Mouse (Mus musculus) ES-Bruce4 (cell line): Measurements from ENCODE around the gene Git1.

Source experiments
- CTCF ChIP-seq: IDR thresholded peaks from one replicate; pipeline ENCODE4 v1.8.1; 2011; ENCODE audit warnings: low read depth, low read length
- EP300 ChIP-seq: IDR thresholded peaks from 2 replicates; pipeline ENCODE4 v1.6.1; 2011; ENCODE audit warnings: low read depth, low read length; ENCODE audit not compliant: insufficient read depth
- POLR2A ChIP-seq: IDR thresholded peaks from one replicate; pipeline ENCODE4 v1.8.1; 2011; ENCODE audit warnings: low read length; ENCODE audit not compliant: insufficient read depth

DNA sequence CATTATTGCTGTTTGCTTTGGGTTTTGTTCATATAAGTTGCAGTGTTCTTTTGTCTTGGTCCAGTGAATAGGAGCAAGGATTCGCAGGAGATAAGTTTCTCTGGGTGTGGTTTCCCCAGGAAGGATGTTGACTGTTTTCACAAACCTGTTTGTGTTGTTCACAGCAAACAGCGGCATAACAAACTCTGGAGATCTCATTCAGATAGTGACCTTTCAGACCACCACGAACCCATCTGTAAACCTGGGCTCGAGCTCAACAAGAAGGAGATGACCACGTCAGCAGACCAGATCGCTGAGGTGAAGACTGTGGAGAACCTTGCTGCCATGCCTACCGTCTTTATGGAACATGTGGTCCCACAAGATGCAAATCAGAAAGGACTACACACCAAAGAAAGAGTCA is 44.1 kb upstream of the Git1 start:
- no peak for TF ChIP-seq POLR2A
- no peak for TF ChIP-seq EP300
- no peak for TF ChIP-seq CTCF
